Mouse (Mus musculus): ENCODE data around the gene Dpp8. TPM values are rescaled to one million over a fixed set of nuclear protein-coding genes. Genes with fewer than 3 reads are reported as not detected.
"Not testable (repeated sequence)": the region's sequence is repeated elsewhere in the genome, so short reads cannot be mapped to it uniquely, and the experiment has no call there.

Gene Dpp8
- polyA plus RNA-seq (2015; fragmentation: Nextera tagmentation; extraction: Ambion mirVana): 32.5 and 39.4 TPM in 2 replicates

GRCm38 (mm10) chr9:65032269-65033108 lies at the start of gene Dpp8:
Gene Dpp8, plus strand, starts transcription at chr9:65032414.
- Histone ChIP-seq H3K27me3 (replicated peaks) (no peaks in the 10 kb centered on the region), H3K4me1 (peaks cover 6% of the 10 kb centered on the region), H3K9ac (peak within 1 kb of the TSS; percentile 95), H3K9me3 (no peaks in the 10 kb centered on the region), H3K27ac (peak within 1 kb of the TSS; percentile 85), H3K36me3 (peaks cover 3% of the 10 kb centered on the region; the same call in 1 of the 2 replicates), H3K4me2 (peak within 1 kb of the TSS; percentile 68), H3K4me3 (replicated peaks) (peak within 1 kb of the TSS; percentile 87)
- under 1% methylated on average over 81 of the region's 85 CpGs for WGBS
- peak; percentile 92 for ATAC-seq (ENCODE audit: insufficient read depth, low FRiP score, low read depth)

DNA sequence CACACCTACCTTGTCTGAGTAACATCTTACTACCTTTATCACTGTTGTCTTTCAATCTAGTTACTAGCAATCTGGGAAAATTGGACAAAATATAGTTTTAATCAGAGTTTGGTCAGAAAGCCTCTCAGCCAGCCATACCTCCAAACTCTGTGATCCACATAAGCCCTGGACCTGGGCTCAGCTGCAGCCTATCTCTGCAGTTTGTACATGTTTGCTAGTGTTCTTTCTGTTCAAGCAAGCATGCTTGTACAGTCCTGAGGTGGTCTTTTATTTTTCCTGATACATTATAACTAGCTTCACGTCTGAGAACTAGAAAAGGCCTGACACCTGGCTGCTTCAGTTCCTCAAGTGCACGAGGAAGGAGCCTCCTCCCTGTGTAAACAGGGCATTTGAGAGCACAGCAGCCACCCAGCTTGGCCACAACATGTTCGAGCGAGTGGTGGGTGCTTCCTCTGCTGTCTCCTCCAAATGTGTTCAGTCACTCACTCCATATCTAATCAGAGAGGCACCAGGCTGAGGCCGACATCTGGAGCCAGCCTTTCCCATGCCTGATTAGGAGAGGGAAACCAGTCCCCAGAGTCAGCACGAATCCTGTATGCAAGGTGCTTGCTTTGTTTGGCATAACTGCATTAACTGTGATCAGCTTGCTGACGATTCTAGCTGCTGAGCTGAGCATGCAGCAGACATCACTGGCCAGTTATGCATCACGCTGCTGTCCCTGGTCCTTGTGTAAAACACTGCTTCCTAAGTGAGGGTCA lies 47.0 kb upstream of the Dpp8 start:
- no peaks in the 10 kb centered on the region for H3K4me1 ChIP-seq
- peaks cover 56% of the 10 kb centered on the region for H3K36me3 ChIP-seq
- WGBS: 57% methylated on average over 8 of the region's 8 CpGs
- peak; percentile 70; the same call in 1 of the 2 replicates for ATAC-seq (ENCODE audit: insufficient read depth, low FRiP score, low read depth)
- no peaks in the 10 kb centered on the region for H3K27me3 ChIP-seq (replicated peaks)
- H3K9me3 ChIP-seq: no peaks in the 10 kb centered on the region
- no peak overlapping the region for H3K9ac ChIP-seq
- H3K27ac ChIP-seq: peak overlapping the region; percentile 51
- no peak overlapping the region for H3K4me2 ChIP-seq
- no peak overlapping the region for H3K4me3 ChIP-seq (replicated peaks)

DNA sequence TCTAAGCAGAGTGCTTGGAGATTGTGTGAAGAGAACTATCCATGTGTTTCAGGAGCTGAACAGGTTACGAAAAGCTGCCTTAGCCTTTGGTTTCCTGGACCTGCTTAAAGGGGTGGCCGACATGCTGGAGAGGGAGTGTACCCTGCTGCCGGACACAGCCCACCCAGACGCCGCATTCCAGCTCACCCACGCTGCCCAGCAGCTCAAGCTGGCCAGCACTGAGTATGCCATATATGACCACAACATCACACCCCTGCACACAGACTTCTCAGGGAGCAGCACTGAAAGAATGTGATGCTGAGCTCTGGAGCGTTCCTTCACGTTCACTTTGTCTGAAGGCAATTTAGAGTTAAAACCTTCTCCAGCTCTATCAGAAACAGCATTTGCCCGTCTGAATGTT lies 46.4 kb upstream of the Dpp8 start:
- WGBS: 83% methylated on average over 9 of the region's 9 CpGs

DNA sequence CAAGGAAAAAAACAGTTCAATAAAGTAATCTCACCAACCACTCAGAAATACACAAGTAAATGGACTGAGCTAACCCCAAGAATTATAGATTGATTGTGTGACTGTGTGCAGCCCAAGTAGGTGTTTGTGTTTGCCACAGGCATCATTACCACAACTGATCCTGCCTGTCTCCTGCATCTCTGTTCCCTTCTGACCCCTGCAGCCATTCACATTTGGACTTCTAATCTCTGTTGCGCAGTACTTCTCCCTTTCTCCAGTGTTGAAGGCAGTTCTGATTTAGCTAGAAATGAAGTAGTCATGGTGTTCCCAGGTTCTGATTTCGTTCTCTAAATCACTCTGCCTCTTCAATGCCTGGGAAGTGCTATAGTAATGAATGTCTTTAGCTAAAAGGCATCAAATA lies 44.6 kb upstream of the Dpp8 start:
- H3K4me2 ChIP-seq: no peak overlapping the region
- peaks cover 39% of the 10 kb centered on the region for H3K36me3 ChIP-seq
- H3K27me3 ChIP-seq (replicated peaks): no peaks in the 10 kb centered on the region
- no peak overlapping the region for H3K27ac ChIP-seq
- H3K9me3 ChIP-seq: no peaks in the 10 kb centered on the region
- no peak overlapping the region for H3K4me3 ChIP-seq (replicated peaks)
- no peak overlapping the region for H3K9ac ChIP-seq
- no peaks in the 10 kb centered on the region for H3K4me1 ChIP-seq
- no peak for ATAC-seq (ENCODE audit: insufficient read depth, low FRiP score, low read depth)
- 85% methylated on average over 2 of the region's 2 CpGs for WGBS

More for the DNA sequence above, 46.4 kb upstream of the Dpp8 start:
- Histone ChIP-seq H3K4me3 (replicated peaks) (no peak overlapping the region), H3K9ac (no peak overlapping the region), H3K4me2 (no peak overlapping the region), H3K9me3 (no peaks in the 10 kb centered on the region), H3K27ac (peak overlapping the region; percentile 51), H3K4me1 (no peaks in the 10 kb centered on the region), H3K36me3 (peaks cover 51% of the 10 kb centered on the region), H3K27me3 (replicated peaks) (no peaks in the 10 kb centered on the region)
- no peak for ATAC-seq (ENCODE audit: insufficient read depth, low FRiP score, low read depth)

- Histone ChIP-seq H3K27ac (no peak overlapping the region), H3K36me3 (peaks cover 33% of the 10 kb centered on the region), H3K4me1 (no peaks in the 10 kb centered on the region), H3K4me3 (replicated peaks) (no peak overlapping the region), H3K4me2 (no peak overlapping the region), H3K27me3 (replicated peaks) (no peaks in the 10 kb centered on the region), H3K9ac (no peak overlapping the region), H3K9me3 (no peaks in the 10 kb centered on the region)
- 65% methylated on average over 6 of the region's 6 CpGs for WGBS
- ATAC-seq (ENCODE audit: insufficient read depth, low FRiP score, low read depth): no peak
These were observed 43.8 kb upstream of the Dpp8 start for GRCm38 (mm10) chr9:64988443-64988842.

GRCm38 (mm10) chr9:64990291-64990690 lies 41.9 kb upstream of the Dpp8 start:
- Histone ChIP-seq H3K4me3 (replicated peaks) (no peak overlapping the region), H3K9me3 (no peaks in the 10 kb centered on the region), H3K4me2 (no peak overlapping the region), H3K36me3 (peaks cover 21% of the 10 kb centered on the region), H3K4me1 (no peaks in the 10 kb centered on the region), H3K9ac (no peak overlapping the region), H3K27ac (no peak overlapping the region), H3K27me3 (replicated peaks) (no peaks in the 10 kb centered on the region)
- 83% methylated on average over 7 of the region's 7 CpGs for WGBS
- ATAC-seq (ENCODE audit: insufficient read depth, low FRiP score, low read depth): no peak

DNA sequence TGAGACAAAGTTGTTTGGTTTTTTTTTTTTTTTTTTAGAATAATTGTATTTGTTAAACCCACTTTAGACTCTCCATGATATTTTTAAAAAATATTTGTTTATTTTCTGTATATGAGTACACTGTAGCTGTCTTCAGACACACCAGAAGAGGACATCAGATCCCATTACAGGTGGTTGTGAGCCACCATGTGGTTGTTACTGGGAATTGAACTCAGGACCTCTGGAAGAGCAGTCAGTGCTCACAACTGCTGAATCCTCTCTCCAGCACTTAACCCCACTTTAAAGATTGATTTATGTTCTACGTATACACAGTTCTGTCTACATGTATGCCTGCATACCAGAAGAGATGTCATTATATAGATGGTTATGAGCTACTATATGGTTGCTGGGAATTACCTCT lies 36.8 kb upstream of the Dpp8 start:
- not testable (repeated sequence) for H3K4me3 ChIP-seq (replicated peaks); H3K27ac ChIP-seq; H3K4me1 ChIP-seq; H3K27me3 ChIP-seq (replicated peaks); H3K4me2 ChIP-seq; ATAC-seq (ENCODE audit: insufficient read depth, low FRiP score, low read depth); H3K9me3 ChIP-seq; H3K9ac ChIP-seq
- H3K36me3 ChIP-seq: peaks cover 19% of the 10 kb centered on the region; the same call in 1 of the 2 replicates
- 67% methylated on average over 1 of the region's 1 CpGs for WGBS

- WGBS: 72% methylated on average over 4 of the region's 4 CpGs
- no peak overlapping the region for H3K4me2 ChIP-seq
- no peak overlapping the region for H3K9ac ChIP-seq
- no peak overlapping the region for H3K27ac ChIP-seq
- no peaks in the 10 kb centered on the region for H3K27me3 ChIP-seq (replicated peaks)
- H3K9me3 ChIP-seq: no peaks in the 10 kb centered on the region
- peaks cover 25% of the 10 kb centered on the region for H3K36me3 ChIP-seq
- no peaks in the 10 kb centered on the region for H3K4me1 ChIP-seq
- H3K4me3 ChIP-seq (replicated peaks): no peak overlapping the region
- no peak for ATAC-seq (ENCODE audit: insufficient read depth, low FRiP score, low read depth)
These were observed 30.7 kb upstream of the Dpp8 start for GRCm38 (mm10) chr9:65001481-65001880.

GRCm38 (mm10) chr9:65005737-65006136 lies 26.5 kb upstream of the Dpp8 start:
- no peak for ATAC-seq (ENCODE audit: insufficient read depth, low FRiP score, low read depth)
- H3K9me3 ChIP-seq: no peaks in the 10 kb centered on the region
- no peaks in the 10 kb centered on the region for H3K27me3 ChIP-seq (replicated peaks)
- H3K4me2 ChIP-seq: no peak overlapping the region
- no peak overlapping the region for H3K27ac ChIP-seq
- 91% methylated on average over 8 of the region's 8 CpGs for WGBS
- H3K9ac ChIP-seq: no peak overlapping the region
- no peak overlapping the region for H3K4me3 ChIP-seq (replicated peaks)
- H3K36me3 ChIP-seq: peaks cover 25% of the 10 kb centered on the region
- no peaks in the 10 kb centered on the region for H3K4me1 ChIP-seq

GRCm38 (mm10) chr9:65010632-65011031 lies 21.6 kb upstream of the Dpp8 start:
- Histone ChIP-seq H3K4me2 (no peak overlapping the region), H3K27me3 (replicated peaks) (no peaks in the 10 kb centered on the region), H3K9me3 (no peaks in the 10 kb centered on the region), H3K4me3 (replicated peaks) (no peak overlapping the region), H3K36me3 (peaks cover 9% of the 10 kb centered on the region; the same call in 1 of the 2 replicates), H3K27ac (no peak overlapping the region), H3K9ac (no peak overlapping the region), H3K4me1 (no peaks in the 10 kb centered on the region; the same call in 1 of the 2 replicates)
- no peak for ATAC-seq (ENCODE audit: insufficient read depth, low FRiP score, low read depth)
- 80% methylated on average over 8 of the region's 8 CpGs for WGBS

DNA sequence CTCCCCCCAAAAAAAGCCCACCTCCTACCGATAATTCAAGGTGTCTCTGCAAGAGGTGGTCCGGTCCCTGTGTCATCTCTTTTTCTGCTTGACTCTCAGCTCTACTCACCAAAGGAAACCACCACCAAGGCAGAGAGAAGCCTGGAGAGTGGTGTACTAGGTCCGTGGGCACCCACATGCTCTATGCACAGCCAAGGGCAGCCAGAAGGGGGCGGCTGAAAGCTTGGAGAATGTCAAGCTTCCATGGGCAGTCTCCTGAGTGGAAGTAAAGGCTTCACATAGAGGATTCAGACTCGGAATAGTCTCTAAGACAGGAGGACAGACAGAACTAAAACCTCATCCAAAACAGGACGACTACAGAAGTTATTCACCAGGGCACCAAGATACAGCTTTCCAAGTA lies 20.9 kb upstream of the Dpp8 start:
- no peak overlapping the region for H3K4me3 ChIP-seq (replicated peaks)
- no peak overlapping the region for H3K27ac ChIP-seq
- no peak for ATAC-seq (ENCODE audit: insufficient read depth, low FRiP score, low read depth)
- no peaks in the 10 kb centered on the region for H3K27me3 ChIP-seq (replicated peaks)
- no peaks in the 10 kb centered on the region; the same call in 1 of the 2 replicates for H3K4me1 ChIP-seq
- H3K4me2 ChIP-seq: no peak overlapping the region
- WGBS: 55% methylated on average over 6 of the region's 6 CpGs
- H3K36me3 ChIP-seq: 0 out of 2 replicates have a peak, but pooled peaks cover 9% of the 10 kb centered on the region
- H3K9ac ChIP-seq: no peak overlapping the region
- H3K9me3 ChIP-seq: no peaks in the 10 kb centered on the region
